ENCODE assay signal across 13 mouse cellular contexts in genomic region chr6:124476216-124476615, GRCm38 (mm10). TPM values are rescaled to one million over a fixed set of nuclear protein-coding genes. Genes with fewer than 3 reads are reported as not detected.
"Had no signal": no experiment of that assay in that cellular context is flagged by ENCODE, and none has a peak within 500 bp of the region (broad histone marks: within the 10 kb centered on the region; RNA-seq: fewer than 3 reads in every experiment).

No protein-coding gene starts in this region.

- H3K4me3 ChIP-seq: kidney, embryonic 15.5 days; limb, embryonic 12.5 days; midbrain, embryonic 12.5 days; neural tube, embryonic 12.5 days had no signal

- H3K4me1 ChIP-seq: limb, embryonic 12.5 days; midbrain, embryonic 12.5 days; neural tube, embryonic 12.5 days had no signal

- H3K4me2 ChIP-seq: kidney, embryonic 15.5 days; limb, embryonic 12.5 days; midbrain, embryonic 12.5 days; neural tube, embryonic 12.5 days had no signal

- H3K9ac ChIP-seq: kidney, embryonic 15.5 days; limb, embryonic 12.5 days; midbrain, embryonic 12.5 days; neural tube, embryonic 12.5 days had no signal

- H3K27ac ChIP-seq: kidney, embryonic 15.5 days; limb, embryonic 12.5 days; midbrain, embryonic 12.5 days; neural tube, embryonic 12.5 days; stomach, postnatal 0 days had no signal

- H3K9me3 ChIP-seq: kidney, embryonic 15.5 days; limb, embryonic 12.5 days; midbrain, embryonic 12.5 days; neural tube, embryonic 12.5 days had no signal

- H3K27me3 ChIP-seq: kidney, embryonic 15.5 days; limb, embryonic 12.5 days; midbrain, embryonic 12.5 days; neural tube, embryonic 12.5 days had no signal

- DNase-seq: kidney, postnatal 25 days; layer of hippocampus, adult 9-11 months; layer of hippocampus, postnatal 36 days; lung, adult 18-20 months; thymus, postnatal 4 days had no signal

- H3K36me3 ChIP-seq: kidney, embryonic 15.5 days; limb, embryonic 12.5 days; midbrain, embryonic 12.5 days; neural tube, embryonic 12.5 days had no signal

RNA-seq across cellular contexts. Expression of gene Clstn3, which starts 11.6 kb away (rescaled TPM):
- total RNA-seq: neutrophil, adult 5-6 weeks had no signal

RNA-seq across cellular contexts. Expression of gene C1rl, which starts 16.7 kb away (rescaled TPM):
- total RNA-seq: midbrain, postnatal 0 days had no signal

RNA-seq across cellular contexts. Expression of gene C1ra, which starts 36.0 kb away (rescaled TPM):
- total RNA-seq: megakaryocyte-erythroid progenitor cell, adult 5-6 weeks had no signal
